Mouse (Mus musculus): Measurements from ENCODE around the gene Ccdc69. TPM values are rescaled to one million over a fixed set of nuclear protein-coding genes. Genes with fewer than 3 reads are reported as not detected.

The Ccdc69 gene
- total and polyA plus RNA-seq, 3 experiments = 0.31 to 0.42 TPM; not detected in 1

DNA sequence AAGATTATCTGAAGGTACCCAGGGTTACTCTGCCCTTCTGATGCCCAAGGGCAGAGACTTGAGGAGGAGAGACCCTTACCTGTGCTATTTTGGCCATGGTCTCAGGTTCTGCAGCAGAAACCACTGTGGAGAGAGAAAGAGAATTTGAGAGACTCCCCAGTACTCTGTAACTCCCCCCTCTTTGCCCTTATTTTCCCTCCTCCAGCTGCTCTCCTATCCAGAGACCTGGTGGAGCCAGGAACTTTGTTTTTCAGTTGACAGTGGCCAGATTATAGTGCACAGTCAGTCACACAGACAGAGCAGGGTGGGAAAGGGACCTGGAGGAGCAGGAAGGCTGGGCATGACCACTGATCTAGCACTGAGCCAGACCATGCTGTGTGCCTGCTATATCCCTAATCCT is 56.5 kb downstream of the Ccdc69 start:
- H3K27ac ChIP-seq (ENCODE audit: control insufficient read depth, low read depth, low read length) = no peak overlapping the region
- no peak overlapping the region for H3K9ac ChIP-seq (ENCODE audit: control insufficient read depth, low read depth, low read length, poor library complexity, severe bottlenecking)
- no peaks in the 10 kb centered on the region for H3K9me3 ChIP-seq (replicated peaks; ENCODE audit: insufficient read depth, low read length)
- peaks cover 4 to 22% of the 10 kb centered on the region in 2 experiments for H3K4me1 ChIP-seq (ENCODE audit: control insufficient read depth in 1 of 2, insufficient read depth in 2 of 2, low read length in 2 of 2)
- H3K27me3 ChIP-seq (ENCODE audit: control insufficient read depth in 1 of 2, insufficient read depth in 2 of 2, low read length in 2 of 2) = no peaks in the 10 kb centered on the region
- H3K79me2 ChIP-seq (ENCODE audit: control insufficient read depth, insufficient read depth, low read length, poor library complexity) = no peaks in the 10 kb centered on the region
- H3K4me3 ChIP-seq (ENCODE audit: control insufficient read depth in 1 of 2, insufficient read depth in 1 of 2, low read depth in 2 of 2, low read length in 2 of 2) = no peak overlapping the region
- no peak for DNase-seq (ENCODE audit: low read depth, low spot score)
- H3K36me3 ChIP-seq (ENCODE audit: control insufficient read depth in 1 of 2, insufficient read depth in 2 of 2, low read length in 2 of 2) = peaks cover 0 to 17% of the 10 kb centered on the region in 2 experiments; a peak in 2 of 4 replicates
- TF ChIP-seq HCFC1 (IDR thresholded peaks at IDR 0.05; ENCODE audit: low read depth, low read length) (no peak), UBTF (IDR thresholded peaks at IDR 0.05; ENCODE audit: borderline replicate concordance, insufficient read depth, low read depth, low read length) (no peak), MYB (IDR thresholded peaks at IDR 0.05; ENCODE audit: low read depth, low read length) (no peak), MAZ (IDR thresholded peaks at IDR 0.05; ENCODE audit: low read depth, low read length) (no peak), JUND (IDR thresholded peaks at IDR 0.05; ENCODE audit: low read depth, low read length) (no peak), POLR2A (IDR thresholded peaks at IDR 0.05; ENCODE audit: control insufficient read depth in 1 of 2, insufficient read depth in 1 of 2, low read depth in 1 of 2, low read length in 2 of 2, poor library complexity in 1 of 2) (no peak), SIN3A (IDR thresholded peaks at IDR 0.05; ENCODE audit: low read length) (no peak), TAL1 (IDR thresholded peaks at IDR 0.05; ENCODE audit: low read length) (no peak), CTCF (IDR thresholded peaks at IDR 0.05 in 2 of 3, conservative IDR thresholded peaks at IDR 0.05 in 1 of 3; ENCODE audit: control insufficient read depth in 1 of 3, insufficient read depth in 1 of 3, low read depth in 2 of 3, low read length in 3 of 3, poor library complexity in 1 of 3, severe bottlenecking in 1 of 3) (no peak), NRF1 (IDR thresholded peaks at IDR 0.05; ENCODE audit: insufficient read depth, low read depth, low read length, poor library complexity, severe bottlenecking) (no peak), USF2 (IDR thresholded peaks at IDR 0.05; ENCODE audit: borderline replicate concordance in 1 of 2, insufficient read depth in 1 of 2, low read depth in 1 of 2, low read length in 2 of 2) (no peak), RCOR1 (IDR thresholded peaks at IDR 0.05; ENCODE audit: low read depth, low read length) (no peak), CHD1 (IDR thresholded peaks at IDR 0.05; ENCODE audit: low read depth, low read length) (no peak), CHD2 (IDR thresholded peaks at IDR 0.05; ENCODE audit: low read length) (no peak), KAT2A (conservative IDR thresholded peaks at IDR 0.05; ENCODE audit: low read depth, low read length) (no peak), MXI1 (IDR thresholded peaks at IDR 0.05; ENCODE audit: low read depth, low read length) (no peak), USF1 (IDR thresholded peaks at IDR 0.05; ENCODE audit: low read depth, low read length) (no peak), POLR2AphosphoS5 (IDR thresholded peaks at IDR 0.05; ENCODE audit: borderline replicate concordance, low read depth, low read length) (no peak), GABPA (IDR thresholded peaks at IDR 0.05; ENCODE audit: low read depth, low read length) (no peak)

DNA sequence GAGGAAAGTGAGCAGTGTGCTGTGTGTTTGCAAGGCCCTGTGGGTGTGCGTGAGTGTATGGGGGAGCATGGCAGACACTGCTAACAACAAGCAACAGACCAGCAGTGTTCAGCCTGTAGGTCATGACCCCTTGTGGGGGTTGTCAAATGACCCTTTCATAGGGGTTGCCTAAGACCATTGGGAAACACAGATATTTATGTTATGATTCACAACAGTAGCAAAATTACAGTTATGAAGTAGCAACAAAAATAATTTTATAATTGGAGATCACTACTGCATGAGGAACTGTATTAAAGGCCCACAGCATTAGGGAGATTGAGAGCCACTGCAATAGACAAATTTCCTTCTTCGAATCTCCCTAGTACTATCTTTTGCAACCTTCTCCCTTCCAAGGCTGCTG is 58.2 kb downstream of the Ccdc69 start:
- no peak overlapping the region for H3K27ac ChIP-seq (ENCODE audit: control insufficient read depth, low read depth, low read length)
- DNase-seq (ENCODE audit: low read depth, low spot score) = no peak
- no peak overlapping the region for H3K4me3 ChIP-seq (ENCODE audit: control insufficient read depth in 1 of 2, insufficient read depth in 1 of 2, low read depth in 2 of 2, low read length in 2 of 2)
- H3K9ac ChIP-seq (ENCODE audit: control insufficient read depth, low read depth, low read length, poor library complexity, severe bottlenecking) = no peak overlapping the region
- no peaks in the 10 kb centered on the region for H3K79me2 ChIP-seq (ENCODE audit: control insufficient read depth, insufficient read depth, low read length, poor library complexity)
- TF ChIP-seq NELFE (IDR thresholded peaks at IDR 0.05; ENCODE audit: low read depth, low read length) = no peak
- no peak for TF ChIP-seq RAD21 (IDR thresholded peaks at IDR 0.05; ENCODE audit: low read depth, low read length)
- no peak for TF ChIP-seq GABPA (IDR thresholded peaks at IDR 0.05; ENCODE audit: low read depth, low read length)
- no peak for TF ChIP-seq CHD2 (IDR thresholded peaks at IDR 0.05; ENCODE audit: low read length)
- no peak for TF ChIP-seq MXI1 (IDR thresholded peaks at IDR 0.05; ENCODE audit: low read depth, low read length)
- TF ChIP-seq SIN3A (IDR thresholded peaks at IDR 0.05; ENCODE audit: low read length) = no peak
- TF ChIP-seq HCFC1 (IDR thresholded peaks at IDR 0.05; ENCODE audit: low read depth, low read length) = no peak
- no peak for TF ChIP-seq MAZ (IDR thresholded peaks at IDR 0.05; ENCODE audit: low read depth, low read length)
- no peak for TF ChIP-seq ZMIZ1 (IDR thresholded peaks at IDR 0.05; ENCODE audit: low read depth, low read length)
- no peak for TF ChIP-seq MAFK (IDR thresholded peaks at IDR 0.05; ENCODE audit: borderline replicate concordance, low read depth, low read length)
- TF ChIP-seq MYB (IDR thresholded peaks at IDR 0.05; ENCODE audit: low read depth, low read length) = no peak
- no peak for TF ChIP-seq TCF12 (IDR thresholded peaks at IDR 0.05; ENCODE audit: low read depth, low read length)
- TF ChIP-seq MEF2A (IDR thresholded peaks at IDR 0.05; ENCODE audit: extremely low read depth, insufficient replicate concordance, low read depth, low read length, poor library complexity, severe bottlenecking) = no peak
- no peak for TF ChIP-seq KAT2A (conservative IDR thresholded peaks at IDR 0.05; ENCODE audit: low read depth, low read length)
- no peak for TF ChIP-seq GATA1 (IDR thresholded peaks at IDR 0.05; ENCODE audit: low read depth, low read length)
- no peak for TF ChIP-seq MAX (IDR thresholded peaks at IDR 0.05; ENCODE audit: low read length)
- no peak for TF ChIP-seq RCOR1 (IDR thresholded peaks at IDR 0.05; ENCODE audit: low read depth, low read length)
- no peaks in the 10 kb centered on the region for H3K27me3 ChIP-seq (ENCODE audit: control insufficient read depth in 1 of 2, insufficient read depth in 2 of 2, low read length in 2 of 2)
- peaks cover 0 to 17% of the 10 kb centered on the region in 2 experiments; a peak in 2 of 4 replicates for H3K36me3 ChIP-seq (ENCODE audit: control insufficient read depth in 1 of 2, insufficient read depth in 2 of 2, low read length in 2 of 2)
- peaks cover 4 to 22% of the 10 kb centered on the region in 2 experiments for H3K4me1 ChIP-seq (ENCODE audit: control insufficient read depth in 1 of 2, insufficient read depth in 2 of 2, low read length in 2 of 2)
- H3K9me3 ChIP-seq (replicated peaks; ENCODE audit: insufficient read depth, low read length) = no peaks in the 10 kb centered on the region

Data from MEL (cell line).